Mouse (Mus musculus): ENCODE results near the gene Olfr313.
A peak's percentile ranks its signal among the peaks of the same experiment; 100 is the strongest.

Gene Olfr313

GRCm38 (mm10) chr11:58860744-58861143 is 45.9 kb downstream of the Olfr313 start:
- DNase-seq: no peak

GRCm38 (mm10) chr11:58867039-58867953 is 52.5 kb downstream of the Olfr313 start, which contains the start of gene 2810021J22Rik:
Gene 2810021J22Rik, plus strand, starts transcription at chr11:58867216.
- peak; percentile 77 for DNase-seq

GRCm38 (mm10) chr11:58867954-58868330 is 53.1 kb downstream of the Olfr313 start:
- no peak for DNase-seq
